Mouse (Mus musculus) ES-Bruce4 (cell line): ENCODE data around the gene 9230102O04Rik. TPM values are rescaled to one million over a fixed set of nuclear protein-coding genes. Genes with fewer than 3 reads are reported as not detected.
A peak's percentile ranks its signal among the peaks of the same experiment; 100 is the strongest.

Experiments
- H3K27ac ChIP-seq: 2 replicates; pipeline ENCODE4 v1.5.1; 2012; ENCODE audit warnings: low read length, inconsistent platforms; ENCODE audit not compliant: insufficient read depth
- H3K27me3 ChIP-seq: 2 replicates; pipeline ENCODE4 v1.6.1; 2012; ENCODE audit warnings: mild to moderate bottlenecking, low read length, inconsistent platforms; ENCODE audit not compliant: control insufficient read depth, poor library complexity, insufficient read depth, severe bottlenecking
- H3K36me3 ChIP-seq: 2 replicates; pipeline ENCODE4 v1.6.1; 2012; ENCODE audit warnings: inconsistent platforms, mild to moderate bottlenecking, low read length, moderate library complexity; ENCODE audit not compliant: control insufficient read depth, poor library complexity, insufficient read depth, severe bottlenecking
- H3K4me1 ChIP-seq: one replicate; pipeline ENCODE4 v1.8.1; 2011; ENCODE audit warnings: low read length; ENCODE audit not compliant: control insufficient read depth, insufficient read depth
- H3K4me3 ChIP-seq: 2 replicates; pipeline ENCODE4 v1.5.1; 2011; ENCODE audit warnings: low read depth, mild to moderate bottlenecking, low read length
- H3K9ac ChIP-seq: 2 replicates; pipeline ENCODE4 v1.6.1; 2012; ENCODE audit warnings: low read depth, mild to moderate bottlenecking, inconsistent platforms; ENCODE audit not compliant: poor library complexity, severe bottlenecking
- H3K9me3 ChIP-seq: replicated peaks from 2 replicates; pipeline ENCODE4 v1.6.1; 2012; ENCODE audit warnings: mild to moderate bottlenecking, low read length, inconsistent platforms; ENCODE audit not compliant: control insufficient read depth, poor library complexity, insufficient read depth, severe bottlenecking
- CTCF ChIP-seq: IDR thresholded peaks from one replicate; pipeline ENCODE4 v1.8.1; 2011; ENCODE audit warnings: low read depth, low read length
- EP300 ChIP-seq: IDR thresholded peaks from 2 replicates; pipeline ENCODE4 v1.6.1; 2011; ENCODE audit warnings: low read depth, low read length; ENCODE audit not compliant: insufficient read depth
- POLR2A ChIP-seq: IDR thresholded peaks from one replicate; pipeline ENCODE4 v1.8.1; 2011; ENCODE audit warnings: low read length; ENCODE audit not compliant: insufficient read depth
- polyA plus RNA-seq: library from polyadenylated mRNA; stranded (reverse); fragments of >200 nt; gene quantifications from 2 replicates; pipeline ENCODE4 v1.2.4, GENCODE M21; 2011; ENCODE audit warnings: low read depth; ENCODE audit not compliant: missing spikeins, insufficient read depth, insufficient read length

9230102O04Rik gene
- not detected in 2 replicates for polyA plus RNA-seq

GRCm38 (mm10) chr2:9888913-9889650, at the start of gene 9230102O04Rik:
Gene 9230102O04Rik (minus strand): TSS chr2:9889540.
- no peaks in the 10 kb centered on the region for H3K4me1 ChIP-seq
- 0 out of 2 replicates have a peak within 1 kb of the TSS, but pooled peaks have one; percentile 13 for H3K9ac ChIP-seq
- no peaks in the 10 kb centered on the region for H3K9me3 ChIP-seq
- H3K36me3 ChIP-seq = no peaks in the 10 kb centered on the region
- peak within 1 kb of the TSS; percentile 55 for H3K4me3 ChIP-seq
- H3K27ac ChIP-seq = no peak within 1 kb of the TSS
- peaks cover 32% of the 10 kb centered on the region for H3K27me3 ChIP-seq
- TF ChIP-seq CTCF (peak; percentile 43), POLR2A (no peak), EP300 (no peak)

- H3K4me3 ChIP-seq = no peak overlapping the region
Observed at GRCm38 (mm10) chr2:9935965-9936364, 46.6 kb upstream of the 9230102O04Rik start.

GRCm38 (mm10) chr2:9926905-9927283, 37.6 kb upstream of the 9230102O04Rik start:
- Histone ChIP-seq H3K4me3 (no peak overlapping the region), H3K27ac (no peak overlapping the region), H3K9ac (no peak overlapping the region), H3K27me3 (no peaks in the 10 kb centered on the region), H3K4me1 (no peaks in the 10 kb centered on the region), H3K9me3 (no peaks in the 10 kb centered on the region), H3K36me3 (no peaks in the 10 kb centered on the region)
- TF ChIP-seq POLR2A (no peak), CTCF (no peak), EP300 (no peak)

More at GRCm38 (mm10) chr2:9935965-9936364, 46.6 kb upstream of the 9230102O04Rik start:
- no peaks in the 10 kb centered on the region; the same call in 1 of the 2 replicates for H3K36me3 ChIP-seq
- no peaks in the 10 kb centered on the region for H3K9me3 ChIP-seq
- TF ChIP-seq EP300 (no peak), CTCF (no peak), POLR2A (no peak)
- no peak overlapping the region for H3K27ac ChIP-seq
- H3K27me3 ChIP-seq = no peaks in the 10 kb centered on the region
- peaks cover 5% of the 10 kb centered on the region for H3K4me1 ChIP-seq
- no peak overlapping the region for H3K9ac ChIP-seq

- no peaks in the 10 kb centered on the region for H3K27me3 ChIP-seq
- no peak overlapping the region for H3K4me3 ChIP-seq
- H3K36me3 ChIP-seq = no peaks in the 10 kb centered on the region
- no peaks in the 10 kb centered on the region for H3K4me1 ChIP-seq
- H3K9me3 ChIP-seq = no peaks in the 10 kb centered on the region
- H3K27ac ChIP-seq = no peak overlapping the region
- TF ChIP-seq CTCF (no peak), EP300 (no peak), POLR2A (no peak)
- no peak overlapping the region for H3K9ac ChIP-seq
Observed at GRCm38 (mm10) chr2:9926194-9926904, 37.0 kb upstream of the 9230102O04Rik start.

DNA sequence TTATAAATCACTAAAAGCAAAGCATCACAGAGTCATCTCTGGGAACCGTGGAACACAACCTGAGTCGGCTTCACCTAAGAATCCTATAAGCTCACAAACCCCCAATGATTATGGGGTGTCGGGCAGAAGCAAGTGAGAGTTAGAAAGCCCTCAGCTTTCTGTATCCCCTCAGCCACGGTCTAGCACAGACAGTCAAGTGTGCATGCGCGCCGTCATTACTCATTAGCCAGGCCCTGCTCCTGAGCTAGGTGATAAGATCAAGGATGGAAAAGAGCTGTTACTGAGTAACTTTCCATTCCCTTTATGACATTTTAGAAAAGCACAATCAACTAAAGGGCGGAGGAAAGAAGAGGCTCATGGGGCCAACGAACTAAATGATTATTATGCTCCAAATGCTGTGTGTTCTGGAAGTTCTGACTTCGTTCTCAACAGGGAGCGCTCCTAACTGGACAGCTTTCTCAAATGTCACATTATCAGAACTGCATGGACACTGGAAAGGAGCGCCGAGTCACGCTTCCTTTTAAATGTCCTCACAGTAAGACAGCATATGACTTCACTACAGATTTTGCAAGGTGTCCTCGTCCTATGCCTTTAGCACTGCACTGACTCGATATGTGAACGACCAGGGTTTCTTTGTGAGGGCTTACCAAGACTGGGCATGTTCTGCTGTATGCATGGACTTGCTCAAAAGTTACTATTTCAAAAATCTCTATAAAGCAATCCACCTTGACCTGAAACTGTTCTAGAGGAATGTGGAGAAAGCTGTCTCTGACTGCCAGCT, 29.5 kb upstream of the 9230102O04Rik start:
- TF ChIP-seq CTCF (no peak), EP300 (no peak), POLR2A (no peak)

More for the DNA sequence above, 29.5 kb upstream of the 9230102O04Rik start:
- no peak overlapping the region for H3K9ac ChIP-seq
- H3K27me3 ChIP-seq = no peaks in the 10 kb centered on the region
- H3K27ac ChIP-seq = no peak overlapping the region
- H3K9me3 ChIP-seq = no peaks in the 10 kb centered on the region
- H3K4me1 ChIP-seq = no peaks in the 10 kb centered on the region
- no peak overlapping the region for H3K4me3 ChIP-seq
- peaks cover 2% of the 10 kb centered on the region; the same call in 1 of the 2 replicates for H3K36me3 ChIP-seq
